Mouse (Mus musculus): ENCODE measurements around the gene Mri1.

GRCm38 (mm10) chr8:84280777-84281176, 23.7 kb upstream of the Mri1 start:
- TF ChIP-seq CTCF (IDR thresholded peaks at IDR 0.05; ENCODE audit: low read depth, low read length), result no peak
- TF ChIP-seq GATA1 (IDR thresholded peaks at IDR 0.05; ENCODE audit: borderline replicate concordance, low read length), result no peak
- TF ChIP-seq TAL1 (conservative IDR thresholded peaks at IDR 0.05; ENCODE audit: low read depth, low read length), result no peak
- no peak for TF ChIP-seq GATA2 (IDR thresholded peaks at IDR 0.05; ENCODE audit: borderline replicate concordance, low read depth, low read length)
- TF ChIP-seq POLR2AphosphoS5 (IDR thresholded peaks at IDR 0.05; ENCODE audit: insufficient replicate concordance, low read depth, low read length), result no peak

Measured in G1E (cell line).